Mouse (Mus musculus): ENCODE measurements around the gene Cd9. TPM values are rescaled to one million over a fixed set of nuclear protein-coding genes. Genes with fewer than 3 reads are reported as not detected.

Cd9 gene
- polyA plus RNA-seq, 1 experiment from 2014 or later, result 121 TPM

GRCm38 (mm10) chr6:125433704-125434447, 60.7 kb downstream of the Cd9 start:
- Histone ChIP-seq H3K9me3 (replicated peaks) (no peaks in the 10 kb centered on the region), H3K36me3 (replicated peaks) (no peaks in the 10 kb centered on the region), H3K4me1 (replicated peaks) (peaks cover 13% of the 10 kb centered on the region), H3K4me3 (replicated peaks) (no peak overlapping the region), H3K27me3 (no peaks in the 10 kb centered on the region), H3K9ac (no peak overlapping the region), H3K4me2 (no peak overlapping the region), H3K27ac (replicated peaks) (no peak overlapping the region)
- WGBS (ENCODE audit: insufficient replicate concordance), result 40% methylated on average over 6 of the region's 6 CpGs
- no peak for ATAC-seq (ENCODE audit: insufficient read depth)

GRCm38 (mm10) chr6:125433257-125433656, 61.3 kb downstream of the Cd9 start:
- Histone ChIP-seq H3K27ac (replicated peaks) (no peak overlapping the region), H3K4me2 (no peak overlapping the region), H3K9ac (no peak overlapping the region), H3K4me3 (replicated peaks) (no peak overlapping the region), H3K36me3 (replicated peaks) (no peaks in the 10 kb centered on the region), H3K27me3 (no peaks in the 10 kb centered on the region), H3K4me1 (replicated peaks) (peaks cover 13% of the 10 kb centered on the region), H3K9me3 (replicated peaks) (no peaks in the 10 kb centered on the region)
- no peak for ATAC-seq (ENCODE audit: insufficient read depth)
- 52% methylated on average over 3 of the region's 3 CpGs for WGBS (ENCODE audit: insufficient replicate concordance)

- H3K27ac ChIP-seq (replicated peaks), result no peak overlapping the region
- H3K9ac ChIP-seq, result no peak overlapping the region
- WGBS (ENCODE audit: insufficient replicate concordance), result 64% methylated on average over 7 of the region's 7 CpGs
- no peaks in the 10 kb centered on the region for H3K27me3 ChIP-seq
- peaks cover 13% of the 10 kb centered on the region for H3K4me1 ChIP-seq (replicated peaks)
- H3K4me3 ChIP-seq (replicated peaks), result no peak overlapping the region
- ATAC-seq (ENCODE audit: insufficient read depth), result no peak
- no peak overlapping the region for H3K4me2 ChIP-seq
- no peaks in the 10 kb centered on the region for H3K9me3 ChIP-seq (replicated peaks)
- H3K36me3 ChIP-seq (replicated peaks), result no peaks in the 10 kb centered on the region
Measured at GRCm38 (mm10) chr6:125432522-125432921, 62.1 kb downstream of the Cd9 start.

GRCm38 (mm10) chr6:125430982-125431381, 63.6 kb downstream of the Cd9 start:
- H3K4me1 ChIP-seq (replicated peaks), result peaks cover 20% of the 10 kb centered on the region
- no peaks in the 10 kb centered on the region for H3K9me3 ChIP-seq (replicated peaks)
- H3K36me3 ChIP-seq (replicated peaks), result no peaks in the 10 kb centered on the region
- no peak overlapping the region for H3K4me2 ChIP-seq
- ATAC-seq (ENCODE audit: insufficient read depth), result no peak
- H3K27me3 ChIP-seq, result no peaks in the 10 kb centered on the region
- H3K9ac ChIP-seq, result no peak overlapping the region
- H3K4me3 ChIP-seq (replicated peaks), result no peak overlapping the region
- WGBS (ENCODE audit: insufficient replicate concordance), result 49% methylated on average over 3 of the region's 3 CpGs
- no peak overlapping the region for H3K27ac ChIP-seq (replicated peaks)

GRCm38 (mm10) chr6:125430358-125430958, 64.1 kb downstream of the Cd9 start:
- WGBS (ENCODE audit: insufficient replicate concordance), result 21% methylated on average over 14 of the region's 14 CpGs
- Histone ChIP-seq H3K4me2 (no peak overlapping the region), H3K9ac (no peak overlapping the region), H3K9me3 (replicated peaks) (no peaks in the 10 kb centered on the region), H3K27me3 (no peaks in the 10 kb centered on the region), H3K27ac (replicated peaks) (no peak overlapping the region), H3K4me3 (replicated peaks) (no peak overlapping the region), H3K4me1 (replicated peaks) (peaks cover 23% of the 10 kb centered on the region), H3K36me3 (replicated peaks) (no peaks in the 10 kb centered on the region)
- ATAC-seq (ENCODE audit: insufficient read depth), result no peak

- Histone ChIP-seq H3K9ac (no peak overlapping the region), H3K27me3 (no peaks in the 10 kb centered on the region), H3K4me2 (no peak overlapping the region), H3K36me3 (replicated peaks) (no peaks in the 10 kb centered on the region), H3K4me3 (replicated peaks) (no peak overlapping the region), H3K4me1 (replicated peaks) (peaks cover 28% of the 10 kb centered on the region), H3K9me3 (replicated peaks) (no peaks in the 10 kb centered on the region), H3K27ac (replicated peaks) (no peak overlapping the region)
- WGBS (ENCODE audit: insufficient replicate concordance), result 60% methylated on average over 6 of the region's 6 CpGs
- ATAC-seq (ENCODE audit: insufficient read depth), result no peak
Measured at GRCm38 (mm10) chr6:125429741-125430140, 64.8 kb downstream of the Cd9 start.

- Histone ChIP-seq H3K27me3 (no peaks in the 10 kb centered on the region), H3K36me3 (replicated peaks) (no peaks in the 10 kb centered on the region), H3K9ac (peak overlapping the region; percentile 40; the same call in 1 of the 2 replicates), H3K4me1 (replicated peaks) (peaks cover 41% of the 10 kb centered on the region), H3K4me2 (peak overlapping the region; percentile 84), H3K9me3 (replicated peaks) (no peaks in the 10 kb centered on the region), H3K27ac (replicated peaks) (0 out of 2 replicates have a peak overlapping the region, but pooled peaks have one; percentile 51), H3K4me3 (replicated peaks) (peak overlapping the region; percentile 53)
- WGBS (ENCODE audit: insufficient replicate concordance), result 2% methylated on average over 25 of the region's 25 CpGs
- peak; percentile 79 for ATAC-seq (ENCODE audit: insufficient read depth)
Measured at GRCm38 (mm10) chr6:125426383-125427360, 67.9 kb downstream of the Cd9 start.

- Histone ChIP-seq H3K9ac (no peak overlapping the region), H3K9me3 (replicated peaks) (no peaks in the 10 kb centered on the region), H3K4me3 (replicated peaks) (no peak overlapping the region), H3K27ac (replicated peaks) (no peak overlapping the region), H3K36me3 (replicated peaks) (no peaks in the 10 kb centered on the region), H3K4me1 (replicated peaks) (peaks cover 36% of the 10 kb centered on the region), H3K27me3 (no peaks in the 10 kb centered on the region), H3K4me2 (peak overlapping the region; percentile 13; the same call in 1 of the 2 replicates)
- no peak for ATAC-seq (ENCODE audit: insufficient read depth)
- 29% methylated on average over 15 of the region's 15 CpGs for WGBS (ENCODE audit: insufficient replicate concordance)
Measured at GRCm38 (mm10) chr6:125425205-125426090, 69.1 kb downstream of the Cd9 start.

GRCm38 (mm10) chr6:125424156-125424555, 70.4 kb downstream of the Cd9 start:
- no peak overlapping the region for H3K4me3 ChIP-seq (replicated peaks)
- no peaks in the 10 kb centered on the region for H3K27me3 ChIP-seq
- H3K27ac ChIP-seq (replicated peaks), result no peak overlapping the region
- H3K9ac ChIP-seq, result no peak overlapping the region
- no peak for ATAC-seq (ENCODE audit: insufficient read depth)
- H3K4me2 ChIP-seq, result no peak overlapping the region
- 50% methylated on average over 3 of the region's 3 CpGs for WGBS (ENCODE audit: insufficient replicate concordance)
- peaks cover 29% of the 10 kb centered on the region for H3K4me1 ChIP-seq (replicated peaks)
- no peaks in the 10 kb centered on the region for H3K36me3 ChIP-seq (replicated peaks)
- H3K9me3 ChIP-seq (replicated peaks), result no peaks in the 10 kb centered on the region

GRCm38 (mm10) chr6:125423507-125423906, 71.1 kb downstream of the Cd9 start:
- ATAC-seq (ENCODE audit: insufficient read depth), result no peak
- H3K36me3 ChIP-seq (replicated peaks), result no peaks in the 10 kb centered on the region
- no peak overlapping the region for H3K27ac ChIP-seq (replicated peaks)
- H3K9me3 ChIP-seq (replicated peaks), result no peaks in the 10 kb centered on the region
- no peak overlapping the region for H3K9ac ChIP-seq
- no peak overlapping the region for H3K4me2 ChIP-seq
- no peak overlapping the region for H3K4me3 ChIP-seq (replicated peaks)
- 58% methylated on average over 13 of the region's 13 CpGs for WGBS (ENCODE audit: insufficient replicate concordance)
- H3K4me1 ChIP-seq (replicated peaks), result peaks cover 29% of the 10 kb centered on the region
- H3K27me3 ChIP-seq, result no peaks in the 10 kb centered on the region
